Mouse (Mus musculus) heart, embryonic 14.5 days (tissue): Measurements from ENCODE around the gene Bri3bp. TPM values are rescaled to one million over a fixed set of nuclear protein-coding genes. Genes with fewer than 3 reads are reported as not detected.
"Not testable (repeated sequence)": the region's sequence is repeated elsewhere in the genome, so short reads cannot be mapped to it uniquely, and the experiment has no call there.

ENCODE experiments used
- ATAC-seq: fragments of 200-750 bp; cut with Nextera tagmentation; 2 replicates; pipeline ENCODE4 v1.8.0; 2017; ENCODE audit warnings: low read depth, moderate TSS enrichment; ENCODE audit not compliant: insufficient number of reproducible peaks, insufficient read depth, low FRiP score
- H3K27ac ChIP-seq, 2 experiments: fragments of 200-500 bp in 1 of 2; fragments of 300-500 bp in 1 of 2; sonication (generic) in 1 of 2; replicated peaks in 1 of 2; 2 replicates each; pipeline ENCODE4 v1.5.1; 2012 to 2014; ENCODE audit warnings: low read depth in 2 of 2, low read length in 2 of 2, control low read depth in 1 of 2, mild to moderate bottlenecking in 1 of 2, mixed read lengths in 1 of 2; ENCODE audit not compliant: control insufficient read depth in 1 of 2, insufficient read depth in 1 of 2
- H3K27me3 ChIP-seq: fragments of 300-500 bp; sonication (generic); 2 replicates; pipeline ENCODE4 v1.6.1; 2014; ENCODE audit warnings: mild to moderate bottlenecking, low read length, control low read depth; ENCODE audit not compliant: control insufficient read depth, insufficient read depth
- H3K36me3 ChIP-seq: fragments of 300-500 bp; sonication (generic); 2 replicates; pipeline ENCODE4 v1.6.1; 2014; ENCODE audit warnings: mild to moderate bottlenecking, control low read depth, low read length, mixed read lengths; ENCODE audit not compliant: control insufficient read depth, insufficient read depth
- H3K4me1 ChIP-seq, 2 experiments: fragments of 200-500 bp in 1 of 2; fragments of 300-500 bp in 1 of 2; sonication (generic) in 1 of 2; 2 replicates each; pipeline ENCODE4 v1.6.1; 2012 to 2014; ENCODE audit warnings: low read length in 2 of 2, control low read depth in 1 of 2, mixed read lengths in 1 of 2; ENCODE audit not compliant: control insufficient read depth in 2 of 2, insufficient read depth in 2 of 2
- H3K4me2 ChIP-seq: fragments of 300-500 bp; sonication (generic); 2 replicates; pipeline ENCODE4 v1.6.1; 2014; ENCODE audit warnings: mild to moderate bottlenecking, low read length
- H3K4me3 ChIP-seq, 2 experiments: fragments of 200-500 bp in 1 of 2; fragments of 300-500 bp in 1 of 2; sonication (generic) in 1 of 2; 2 replicates each; pipeline ENCODE4 v1.5.1; 2012 to 2014; ENCODE audit warnings: low read length in 2 of 2, mild to moderate bottlenecking in 2 of 2, control low read depth in 1 of 2, low read depth in 1 of 2, moderate library complexity in 1 of 2; ENCODE audit not compliant: control insufficient read depth in 1 of 2, insufficient read depth in 1 of 2
- H3K9ac ChIP-seq: fragments of 300-500 bp; sonication (generic); 2 replicates; pipeline ENCODE4 v1.6.1; 2014; ENCODE audit warnings: mild to moderate bottlenecking, low read length
- H3K9me3 ChIP-seq: fragments of 300-500 bp; sonication (generic); 2 replicates; pipeline ENCODE4 v1.6.1; 2016; ENCODE audit warnings: low read length, control low read depth; ENCODE audit not compliant: control insufficient read depth
- WGBS: fragments of 180-500 bp; shearing (Covaris S2); extraction: QIAGEN DNeasy Blood & Tissue Kit; methylation state at CpG from one replicate; pipeline ENCODE4 v1.1.7; 2014; 5-methylcytosine and 5-hydroxymethylcytosine counted together
- polyA plus RNA-seq: library from polyadenylated mRNA; unstranded; fragments of >200 nt; fragmentation: Nextera tagmentation; extraction: Ambion mirVana; gene quantifications from 2 replicates; pipeline ENCODE4 v1.2.1, GENCODE M21; 2014

Bri3bp gene
- polyA plus RNA-seq, 1 experiment from 2014 or later, result 34.8 TPM

DNA sequence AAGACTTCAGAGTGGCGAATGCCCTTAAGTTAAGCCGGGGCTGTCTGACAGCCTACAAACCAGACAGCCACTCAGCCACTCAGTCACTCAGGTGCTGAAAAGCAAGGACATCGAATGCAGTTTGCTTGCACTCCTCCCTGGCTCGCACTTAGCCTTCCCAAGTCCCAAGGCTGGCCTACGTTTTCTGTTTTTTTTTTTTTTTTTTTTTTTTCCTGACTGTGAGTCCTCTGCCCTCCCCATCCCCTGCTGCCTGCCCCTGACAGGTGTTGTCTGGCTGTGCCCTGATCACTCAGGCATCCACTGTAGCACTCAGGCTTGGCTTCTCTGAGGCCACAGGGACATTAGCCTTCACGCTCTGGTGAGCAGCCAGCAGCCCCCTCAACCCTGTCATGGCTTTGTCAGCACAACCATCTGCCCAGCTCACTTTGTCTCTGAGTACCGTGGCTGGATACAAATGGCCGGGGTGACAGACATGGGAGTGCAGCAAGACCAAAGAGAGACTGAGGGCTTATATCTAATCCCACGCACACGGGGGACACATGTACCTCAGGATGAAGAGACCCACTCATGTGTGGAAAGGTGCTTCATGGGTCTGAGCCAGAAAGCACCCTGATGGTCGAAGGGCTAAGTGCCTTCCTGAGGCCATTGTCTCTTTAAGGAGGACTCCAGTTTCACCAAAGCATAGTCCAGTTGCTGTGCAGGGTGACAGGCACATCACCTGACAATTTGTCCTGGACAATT is 46.2 kb downstream of the Bri3bp start:
- ATAC-seq, result no peak
- no peaks in the 10 kb centered on the region for H3K27me3 ChIP-seq
- WGBS, result 61% methylated on average over 11 of the region's 11 CpGs
- no peak overlapping the region for H3K9ac ChIP-seq
- H3K27ac ChIP-seq, result no peak overlapping the region
- H3K4me3 ChIP-seq, result no peak overlapping the region
- peaks cover 0 to 9% of the 10 kb centered on the region in 2 experiments; a peak in 2 of 4 replicates for H3K4me1 ChIP-seq
- no peaks in the 10 kb centered on the region for H3K9me3 ChIP-seq
- no peak overlapping the region for H3K4me2 ChIP-seq
- peaks cover 32% of the 10 kb centered on the region for H3K36me3 ChIP-seq

GRCm38 (mm10) chr5:125488116-125488455 is 46.7 kb downstream of the Bri3bp start:
- Histone ChIP-seq H3K36me3 (peaks cover 27% of the 10 kb centered on the region), H3K4me2 (no peak overlapping the region)
- 49% methylated on average over 4 of the region's 4 CpGs for WGBS

GRCm38 (mm10) chr5:125488953-125489352 is 47.6 kb downstream of the Bri3bp start:
- not testable (repeated sequence) for H3K4me2 ChIP-seq, H3K27ac ChIP-seq, H3K9me3 ChIP-seq, H3K4me1 ChIP-seq, H3K4me3 ChIP-seq, ATAC-seq, H3K9ac ChIP-seq, H3K27me3 ChIP-seq
- H3K36me3 ChIP-seq, result peaks cover 20% of the 10 kb centered on the region
- 84% methylated on average over 5 of the region's 5 CpGs for WGBS

More at GRCm38 (mm10) chr5:125488116-125488455, 46.7 kb downstream of the Bri3bp start:
- H3K9ac ChIP-seq, result no peak overlapping the region
- H3K9me3 ChIP-seq, result no peaks in the 10 kb centered on the region
- no peaks in the 10 kb centered on the region for H3K27me3 ChIP-seq
- no peak for ATAC-seq
- no peak overlapping the region for H3K27ac ChIP-seq
- H3K4me1 ChIP-seq, result peaks cover 0 to 9% of the 10 kb centered on the region in 2 experiments; a peak in 2 of 4 replicates
- no peak overlapping the region for H3K4me3 ChIP-seq

- H3K27ac ChIP-seq, result no peak overlapping the region
- no peak overlapping the region for H3K9ac ChIP-seq
- H3K27me3 ChIP-seq, result no peaks in the 10 kb centered on the region
- ATAC-seq, result no peak
- peaks cover 18% of the 10 kb centered on the region for H3K36me3 ChIP-seq
- H3K4me1 ChIP-seq, result peaks cover 0 to 9% of the 10 kb centered on the region in 2 experiments; a peak in 2 of 4 replicates
- H3K9me3 ChIP-seq, result no peaks in the 10 kb centered on the region
- no peak overlapping the region for H3K4me2 ChIP-seq
- H3K4me3 ChIP-seq, result no peak overlapping the region
- 81% methylated on average over 10 of the region's 10 CpGs for WGBS
These were observed 49.7 kb downstream of the Bri3bp start for GRCm38 (mm10) chr5:125491107-125491506.

DNA sequence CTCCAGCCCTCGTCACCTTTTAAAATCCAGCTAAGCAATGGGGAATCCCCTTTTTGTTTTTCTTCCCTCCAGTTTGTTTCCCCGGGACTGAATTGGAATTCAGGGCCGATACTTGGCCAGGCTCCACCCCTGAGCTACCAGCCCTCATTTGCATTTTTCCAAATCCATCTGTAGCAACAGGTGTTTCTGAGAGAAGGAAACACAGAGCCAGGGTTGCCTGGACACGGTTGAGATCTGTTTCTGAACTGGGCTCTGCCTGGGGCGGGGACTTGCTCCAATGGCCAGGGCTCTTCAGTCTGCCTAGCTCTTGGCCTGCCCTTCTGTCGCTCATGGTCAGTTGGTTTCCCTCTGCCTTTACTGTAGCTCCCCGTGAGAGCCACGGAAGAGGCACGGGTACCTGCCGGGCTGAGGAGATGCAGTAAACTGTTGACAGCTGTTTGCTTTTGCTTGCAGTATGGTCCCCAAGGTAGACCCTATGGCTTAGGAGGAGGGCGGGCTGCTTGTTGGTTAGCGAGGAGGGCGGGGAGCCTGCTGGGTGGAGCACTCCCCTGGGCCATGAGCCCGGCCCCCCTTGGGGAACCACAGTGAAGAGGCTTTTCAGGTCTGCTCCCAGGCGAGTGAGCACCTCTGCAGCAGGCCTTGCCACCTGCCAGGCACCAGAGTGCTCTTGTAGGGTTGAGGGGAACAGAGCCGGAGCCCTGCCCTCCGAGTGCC is 51.2 kb downstream of the Bri3bp start:
- no peaks in the 10 kb centered on the region for H3K9me3 ChIP-seq
- no peak overlapping the region for H3K4me3 ChIP-seq
- H3K4me2 ChIP-seq, result no peak overlapping the region
- ATAC-seq, result no peak
- H3K4me1 ChIP-seq, result peaks cover 0 to 8% of the 10 kb centered on the region in 2 experiments; a peak in 2 of 4 replicates
- WGBS, result 66% methylated on average over 17 of the region's 17 CpGs
- H3K27me3 ChIP-seq, result no peaks in the 10 kb centered on the region
- H3K36me3 ChIP-seq, result peaks cover 18% of the 10 kb centered on the region
- no peak overlapping the region for H3K27ac ChIP-seq
- H3K9ac ChIP-seq, result no peak overlapping the region

- Histone ChIP-seq H3K9ac (no peak overlapping the region), H3K36me3 (peaks cover 14% of the 10 kb centered on the region), H3K4me1 (peaks cover 0 to 3% of the 10 kb centered on the region in 2 experiments; a peak in 2 of 4 replicates), H3K4me2 (no peak overlapping the region), H3K27ac (no peak overlapping the region), H3K27me3 (no peaks in the 10 kb centered on the region), H3K9me3 (no peaks in the 10 kb centered on the region), H3K4me3 (no peak overlapping the region)
- WGBS, result 71% methylated on average over 5 of the region's 5 CpGs
- ATAC-seq, result no peak
These were observed 51.7 kb downstream of the Bri3bp start for GRCm38 (mm10) chr5:125493093-125493423.

DNA sequence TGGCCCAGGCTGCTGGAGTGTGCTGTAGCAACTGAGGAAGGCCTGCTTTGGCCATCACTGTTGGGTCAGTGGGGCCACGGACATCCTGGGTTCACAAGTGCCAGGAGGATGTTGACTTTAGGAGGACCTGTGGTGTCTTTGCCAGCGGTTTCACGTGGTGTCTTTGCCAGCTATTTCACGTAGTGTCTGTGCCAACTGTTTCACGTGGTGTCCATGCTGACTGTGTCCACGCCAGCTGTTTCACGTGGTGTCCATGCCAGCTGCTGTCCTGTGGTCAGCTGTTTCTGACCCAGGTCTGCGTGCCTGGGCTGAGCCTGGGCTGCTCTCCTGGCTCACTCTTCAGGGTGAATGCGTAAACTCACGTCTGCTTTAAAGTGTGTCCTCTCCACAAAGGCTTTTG is 54.3 kb downstream of the Bri3bp start:
- no peak overlapping the region for H3K27ac ChIP-seq
- WGBS, result 89% methylated on average over 10 of the region's 10 CpGs

More for the DNA sequence above, 54.3 kb downstream of the Bri3bp start:
- Histone ChIP-seq H3K4me1 (no peaks in the 10 kb centered on the region), H3K27me3 (no peaks in the 10 kb centered on the region), H3K36me3 (0 out of 2 replicates have a peak, but pooled peaks cover 9% of the 10 kb centered on the region), H3K9ac (no peak overlapping the region), H3K9me3 (no peaks in the 10 kb centered on the region), H3K4me3 (no peak overlapping the region), H3K4me2 (no peak overlapping the region)
- ATAC-seq, result no peak
